Mouse (Mus musculus): Measurements from ENCODE around the gene Olfr629. TPM values are rescaled to one million over a fixed set of nuclear protein-coding genes. Genes with fewer than 3 reads are reported as not detected.
"Not testable (repeated sequence)": the region's sequence is repeated elsewhere in the genome, so short reads cannot be mapped to it uniquely, and the experiment has no call there.

Gene Olfr629
- total RNA-seq (2021), result not detected

DNA sequence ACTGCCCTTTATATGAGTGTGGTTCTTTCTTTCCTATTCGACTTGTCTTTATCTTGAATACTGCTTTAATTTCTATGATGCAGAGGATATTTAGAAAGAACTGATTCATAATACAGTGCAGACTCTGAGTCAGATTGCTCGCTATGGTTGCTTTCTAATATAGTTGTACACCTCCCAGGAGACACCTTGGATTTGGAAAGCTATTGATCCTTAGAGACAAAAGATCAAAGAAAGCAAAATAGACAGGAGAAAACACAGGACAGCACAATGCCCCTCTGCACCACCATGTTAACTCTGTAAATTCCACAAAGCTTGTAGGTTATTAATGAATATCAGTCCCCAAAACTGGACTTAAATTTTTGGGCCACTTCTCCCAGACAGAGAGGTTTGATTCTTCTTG, at the start of gene Olfr629:
Gene Olfr629, minus strand, starts transcription at position 101 of the 400 bp plus-strand sequence.
- intact Hi-C loops (cut with DNase I), result no loop called here
- DNase-seq, result no peak

DNA sequence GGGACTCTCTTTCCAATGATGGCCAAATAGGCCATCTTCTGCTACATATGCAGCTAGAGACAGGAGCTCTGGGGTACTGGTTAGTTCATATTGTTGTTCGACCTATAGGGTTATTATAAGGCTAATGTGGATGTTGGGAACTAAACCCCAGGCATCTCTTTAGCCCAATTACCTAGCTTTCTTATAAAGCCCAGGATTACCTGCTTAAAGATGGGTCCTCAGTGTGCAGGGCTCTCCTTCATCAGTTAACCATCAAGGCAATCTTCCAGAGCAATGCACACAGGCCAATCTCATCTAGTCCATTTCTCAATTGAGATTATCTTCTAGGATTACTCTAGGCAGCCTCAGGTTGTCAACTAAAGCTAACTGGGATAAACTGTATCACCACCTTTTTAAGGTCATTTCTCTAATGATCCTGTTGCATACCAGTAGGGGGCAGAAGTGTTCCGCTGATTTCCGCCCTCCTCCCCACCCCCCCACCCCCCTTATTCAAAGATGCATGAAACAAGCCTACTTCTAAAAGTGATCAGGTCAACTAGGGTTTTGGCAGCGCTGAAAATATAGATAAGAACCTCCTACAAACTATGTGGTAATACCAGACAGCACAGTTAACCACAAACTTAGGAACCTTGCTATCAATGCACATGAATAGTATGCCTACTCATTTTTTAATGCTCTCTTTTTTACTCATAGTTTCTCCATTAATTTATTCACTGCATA, 48.1 kb upstream of the Olfr629 start:
- intact Hi-C loops (cut with DNase I), result loop anchor here (1.0 to 5.0 kb wide), 2 partner anchors 79 to 149 kb away; no protein-coding TSS in a partner anchor
- peak in 1 of 2 experiments; percentile 3 for DNase-seq

GRCm38 (mm10) chr7:103791721-103792120, 47.0 kb upstream of the Olfr629 start, which contains the start of gene Olfr67:
Gene Olfr67 (minus strand): TSS chr7:103791821.
- no peak for DNase-seq
- intact Hi-C loops (cut with DNase I), result loop anchor here (5.0 kb wide), 1 partner anchor 81 kb away; no protein-coding TSS in a partner anchor

- intact Hi-C loops (cut with DNase I), result no loop called here
- DNase-seq, result no peak
These were observed 34.9 kb upstream of the Olfr629 start, which contains the start of gene Olfr68 for GRCm38 (mm10) chr7:103779598-103779997. Gene Olfr68 (minus strand): TSS chr7:103779698.

GRCm38 (mm10) chr7:103777652-103778051, 32.9 kb upstream of the Olfr629 start:
- DNase-seq; intact Hi-C loops (cut with DNase I): not testable (repeated sequence)

GRCm38 (mm10) chr7:103771494-103771893, 26.8 kb upstream of the Olfr629 start, which contains the start of gene Olfr69:
Gene Olfr69 (minus strand): TSS chr7:103771594.
- DNase-seq, result no peak
- intact Hi-C loops (cut with DNase I), result no loop called here

DNA sequence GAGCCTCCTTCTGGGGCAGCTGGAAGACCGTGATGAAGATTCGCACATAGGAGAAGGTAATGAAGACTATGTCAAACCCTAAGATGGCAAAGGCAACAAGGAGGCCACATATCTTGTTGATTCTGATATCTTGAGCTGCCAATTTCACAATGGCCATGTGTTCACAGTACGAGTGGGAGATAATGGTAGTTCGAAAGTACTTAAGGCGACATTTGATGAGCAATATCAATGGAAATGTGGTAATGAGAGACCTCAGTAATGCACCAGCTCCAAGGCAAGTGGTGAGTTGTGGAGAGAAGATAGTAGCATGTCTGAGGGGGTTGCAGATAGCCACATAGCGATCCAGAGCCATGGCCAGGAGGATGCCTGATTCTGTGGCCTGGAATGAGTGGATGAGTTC, 22.9 kb upstream of the Olfr629 start:
- intact Hi-C loops (cut with DNase I); DNase-seq: not testable (repeated sequence)

DNA sequence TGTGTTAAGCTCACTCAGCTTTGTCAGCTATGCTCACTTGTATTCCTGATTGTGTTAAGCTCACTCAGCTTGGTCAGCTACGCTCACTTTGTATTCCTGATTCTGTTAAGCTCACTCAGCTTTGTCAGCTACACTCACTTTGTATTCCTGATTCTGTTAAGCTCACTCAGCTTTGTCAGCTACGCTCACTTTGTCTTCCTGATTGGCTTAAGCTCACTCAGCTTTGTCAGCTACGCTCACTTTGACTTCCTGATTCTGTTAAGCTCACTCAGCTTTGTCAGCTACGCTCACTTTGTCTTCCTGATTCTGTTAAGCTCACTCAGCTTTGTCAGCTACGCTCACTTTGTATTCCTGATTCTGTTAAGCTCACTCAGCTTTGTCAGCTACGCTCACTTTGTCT, 17.5 kb upstream of the Olfr629 start:
- DNase-seq; intact Hi-C loops (cut with DNase I): not testable (repeated sequence)

GRCm38 (mm10) chr7:103757233-103757632, 12.5 kb upstream of the Olfr629 start, which contains the start of gene Olfr630:
Gene Olfr630 (minus strand): TSS chr7:103757333.
- no peak for DNase-seq
- intact Hi-C loops (cut with DNase I), result no loop called here

- intact Hi-C loops (cut with DNase I), result no loop called here
- DNase-seq, result no peak
These were observed 14.7 kb downstream of the Olfr629 start, which contains the start of gene Olfr628 for GRCm38 (mm10) chr7:103730074-103730473. Gene Olfr628 (plus strand): TSS chr7:103730374.

GRCm38 (mm10) chr7:103716398-103716797, 28.3 kb downstream of the Olfr629 start:
- intact Hi-C loops (cut with DNase I); DNase-seq: not testable (repeated sequence)

- intact Hi-C loops (cut with DNase I), result no loop called here
These were observed 30.4 kb downstream of the Olfr629 start, which contains the start of gene Olfr243 for GRCm38 (mm10) chr7:103714371-103714770. Gene Olfr243 (plus strand): TSS chr7:103714671.

DNA sequence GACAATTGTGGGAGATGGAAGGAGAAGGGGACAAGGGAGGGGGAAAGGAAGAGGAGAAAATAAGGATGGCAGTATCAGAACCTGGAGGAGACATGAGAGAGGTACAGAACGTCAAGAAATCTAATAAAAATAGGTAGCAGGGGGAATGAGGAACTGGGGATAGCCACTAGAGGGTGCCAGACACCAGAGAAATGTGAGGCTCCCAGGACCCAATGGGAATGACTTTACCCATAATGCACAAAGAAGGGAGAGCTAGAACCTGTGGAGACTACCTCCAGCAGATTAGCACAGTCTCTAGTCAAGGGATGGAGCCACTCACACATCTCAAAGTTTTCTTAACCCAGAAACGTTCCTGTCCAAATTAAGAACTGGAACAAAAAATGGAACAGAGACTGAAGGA, 32.7 kb downstream of the Olfr629 start:
- intact Hi-C loops (cut with DNase I), result no loop called here
- DNase-seq, result peak in 1 of 2 experiments; percentile 1

More at GRCm38 (mm10) chr7:103714371-103714770, 30.4 kb downstream of the Olfr629 start, which contains the start of gene Olfr243:
- no peak for DNase-seq

- DNase-seq, result no peak
- intact Hi-C loops (cut with DNase I), result no loop called here
These were observed 45.3 kb downstream of the Olfr629 start for GRCm38 (mm10) chr7:103699469-103699868.

Other genes with a start within 250 kb of the Olfr629 start
- not detected for gene Olfr609, start 246.9 kb downstream of the Olfr629 start, total RNA-seq (2021)
- gene Olfr610, start 232.8 kb downstream of the Olfr629 start, total RNA-seq (2021), result not detected
- not detected for gene Olfr611, start 224.1 kb downstream of the Olfr629 start, total RNA-seq (2021)
- not detected for gene Olfr612, start 202.2 kb downstream of the Olfr629 start, total RNA-seq (2021)
- gene Olfr613, start 196.9 kb downstream of the Olfr629 start, total RNA-seq (2021), result not detected
- gene Olfr615, start 188.9 kb downstream of the Olfr629 start, total RNA-seq (2021), result not detected
- not detected for gene Olfr616, start 175.8 kb downstream of the Olfr629 start, total RNA-seq (2021)
- gene Olfr617, start 171.9 kb downstream of the Olfr629 start, total RNA-seq (2021), result not detected
- gene Olfr618, start 154.8 kb downstream of the Olfr629 start, total RNA-seq (2021), result not detected
- not detected for gene Olfr619, start 144.4 kb downstream of the Olfr629 start, total RNA-seq (2021)
- not detected for gene Olfr620, start 132.4 kb downstream of the Olfr629 start, total RNA-seq (2021)
- gene Olfr622, start 102.2 kb downstream of the Olfr629 start, total RNA-seq (2021), result not detected
- not detected for gene Olfr623, start 81.2 kb downstream of the Olfr629 start, total RNA-seq (2021)
- gene Olfr624, start 73.8 kb downstream of the Olfr629 start, total RNA-seq (2021), result not detected
- not detected for gene Olfr625-ps1, start 62.2 kb downstream of the Olfr629 start, total RNA-seq (2021)
- gene Olfr243, start 30.3 kb downstream of the Olfr629 start, total RNA-seq (2021), result not detected
- gene Olfr628, start 14.6 kb downstream of the Olfr629 start, total RNA-seq (2021), result not detected
- not detected for gene Olfr630, start 12.4 kb upstream of the Olfr629 start, total RNA-seq (2021)
- not detected for gene Olfr69, start 26.7 kb upstream of the Olfr629 start, total RNA-seq (2021)
- not detected for gene Olfr68, start 34.8 kb upstream of the Olfr629 start, total RNA-seq (2021)
- not detected for gene Olfr67, start 46.9 kb upstream of the Olfr629 start, total RNA-seq (2021)
- 1,000 to 10,000 TPM in 1 of 2 experiments, 100 to 1,000 TPM in 1; 560 to 1,219 TPM for gene Hbb-bt, start 69.1 kb upstream of the Olfr629 start, total RNA-seq (2021)
- gene Hbb-bs, start 83.2 kb upstream of the Olfr629 start, total RNA-seq (2021), result 1,000 to 10,000 TPM; 4,406 to 9,811 TPM
- not detected for gene Hbb-bh2, start 95.6 kb upstream of the Olfr629 start, total RNA-seq (2021)
- not detected for gene Hbb-bh1, start 98.2 kb upstream of the Olfr629 start, total RNA-seq (2021)
- not detected for gene Hbb-y, start 108.3 kb upstream of the Olfr629 start, total RNA-seq (2021)
- gene Olfr66, start 141.3 kb upstream of the Olfr629 start, total RNA-seq (2021), result not detected
- not detected for gene Olfr64, start 149.5 kb upstream of the Olfr629 start, total RNA-seq (2021)
- not detected for gene Olfr65, start 158.5 kb upstream of the Olfr629 start, total RNA-seq (2021)
- not detected for gene Olfr631, start 183.9 kb upstream of the Olfr629 start, total RNA-seq (2021)
- gene Olfr632, start 189.4 kb upstream of the Olfr629 start, total RNA-seq (2021), result not detected
- gene Olfr633, start 199.5 kb upstream of the Olfr629 start, total RNA-seq (2021), result not detected
- not detected for gene Olfr635, start 226.2 kb upstream of the Olfr629 start, total RNA-seq (2021)